Mouse (Mus musculus): ENCODE measurements around the gene Commd7. TPM values are rescaled to one million over a fixed set of nuclear protein-coding genes. Genes with fewer than 3 reads are reported as not detected.

The Commd7 gene
- total RNA-seq, 2 experiments from 2014 or later: 32.2 to 45.9 TPM

GRCm38 (mm10) chr2:153630950-153631349 lies 1.6 kb downstream of the Commd7 start:
- ATAC-seq (replicated peaks; ENCODE audit: poor library complexity): peak; percentile 53

GRCm38 (mm10) chr2:153622449-153622848 lies 10.1 kb downstream of the Commd7 start:
- ATAC-seq (replicated peaks; ENCODE audit: poor library complexity): no peak

GRCm38 (mm10) chr2:153618889-153619288 lies 13.7 kb downstream of the Commd7 start:
- peak; percentile 62 for ATAC-seq (replicated peaks; ENCODE audit: poor library complexity)

- ATAC-seq (replicated peaks; ENCODE audit: poor library complexity): peak; percentile 28; the same call in 1 of the 2 replicates
Measured at GRCm38 (mm10) chr2:153618439-153618838, 14.1 kb downstream of the Commd7 start.

GRCm38 (mm10) chr2:153616893-153617292 lies 15.7 kb downstream of the Commd7 start:
- peak; percentile 63 for ATAC-seq (replicated peaks; ENCODE audit: poor library complexity)

GRCm38 (mm10) chr2:153612594-153613281 lies 19.8 kb downstream of the Commd7 start:
- no peak for ATAC-seq (replicated peaks; ENCODE audit: poor library complexity)

- ATAC-seq (replicated peaks; ENCODE audit: poor library complexity): no peak
Measured at GRCm38 (mm10) chr2:153611743-153612142, 20.8 kb downstream of the Commd7 start.

GRCm38 (mm10) chr2:153611241-153611630 lies 21.3 kb downstream of the Commd7 start:
- no peak for ATAC-seq (replicated peaks; ENCODE audit: poor library complexity)

GRCm38 (mm10) chr2:153610426-153611240 lies 21.9 kb downstream of the Commd7 start:
- peak; percentile 55 for ATAC-seq (replicated peaks; ENCODE audit: poor library complexity)

- ATAC-seq (replicated peaks; ENCODE audit: poor library complexity): peak; percentile 72
Measured at GRCm38 (mm10) chr2:153609548-153609947, 23.0 kb downstream of the Commd7 start.

- no peak for ATAC-seq (replicated peaks; ENCODE audit: poor library complexity)
Measured at GRCm38 (mm10) chr2:153609058-153609457, 23.5 kb downstream of the Commd7 start.

GRCm38 (mm10) chr2:153607870-153608515 lies 24.6 kb downstream of the Commd7 start:
- ATAC-seq (replicated peaks; ENCODE audit: poor library complexity): peak; percentile 68

GRCm38 (mm10) chr2:153606421-153606820 lies 26.2 kb downstream of the Commd7 start:
- no peak for ATAC-seq (replicated peaks; ENCODE audit: poor library complexity)

GRCm38 (mm10) chr2:153603724-153604123 lies 28.9 kb downstream of the Commd7 start:
- ATAC-seq (replicated peaks; ENCODE audit: poor library complexity): peak; percentile 32; the same call in 1 of the 2 replicates

GRCm38 (mm10) chr2:153600667-153601648 lies 31.6 kb downstream of the Commd7 start:
- peak; percentile 91 for ATAC-seq (replicated peaks; ENCODE audit: poor library complexity)

- ATAC-seq (replicated peaks; ENCODE audit: poor library complexity): peak; percentile 70
Measured at GRCm38 (mm10) chr2:153600021-153600666, 32.4 kb downstream of the Commd7 start.

GRCm38 (mm10) chr2:153597626-153598025 lies 35.0 kb downstream of the Commd7 start:
- no peak for ATAC-seq (replicated peaks; ENCODE audit: poor library complexity)

GRCm38 (mm10) chr2:153597014-153597413 lies 35.6 kb downstream of the Commd7 start:
- ATAC-seq (replicated peaks; ENCODE audit: poor library complexity): no peak

GRCm38 (mm10) chr2:153594998-153595397 lies 37.6 kb downstream of the Commd7 start:
- no peak for ATAC-seq (replicated peaks; ENCODE audit: poor library complexity)

- ATAC-seq (replicated peaks; ENCODE audit: poor library complexity): no peak
Measured at GRCm38 (mm10) chr2:153593186-153593585, 39.4 kb downstream of the Commd7 start.

All from megakaryocyte progenitor cell, adult 5-6 weeks (primary cell).